Mouse (Mus musculus): ENCODE data around the gene Shisal1.

DNA sequence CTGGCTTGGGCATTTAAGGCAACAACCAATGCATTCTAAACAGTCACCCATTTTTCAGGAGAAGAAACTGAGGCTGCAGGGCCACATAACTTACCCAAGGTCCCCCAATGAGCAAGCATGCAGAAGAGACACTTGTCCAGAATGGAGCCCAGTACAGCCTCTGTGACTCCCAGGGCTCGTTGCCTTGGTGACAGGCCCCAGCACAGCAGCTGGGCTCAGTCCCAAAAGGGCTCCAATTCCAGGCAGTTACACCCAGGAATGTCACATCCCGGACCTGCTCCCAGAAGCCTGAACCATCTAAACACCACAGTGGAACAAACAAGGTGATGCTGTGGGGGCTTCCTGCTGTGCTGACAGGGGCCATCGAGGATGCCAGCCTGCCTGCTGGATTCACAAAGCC is 6.1 kb downstream of the Shisal1 start:
- no peak for TF ChIP-seq POLR2A (IDR thresholded peaks at IDR 0.05; ENCODE audit: low read depth, low read length)
- TF ChIP-seq CTCF (conservative IDR thresholded peaks at IDR 0.05; ENCODE audit: insufficient read depth, insufficient read length, low read depth, low read length): no peak
